Mouse (Mus musculus): ENCODE data around the gene Dkc1. TPM values are rescaled to one million over a fixed set of nuclear protein-coding genes. Genes with fewer than 3 reads are reported as not detected.
"Not testable (repeated sequence)": the region's sequence is repeated elsewhere in the genome, so short reads cannot be mapped to it uniquely, and the experiment has no call there.

The Dkc1 gene
- polyA plus RNA-seq, 1 experiment, result 22.0 TPM

DNA sequence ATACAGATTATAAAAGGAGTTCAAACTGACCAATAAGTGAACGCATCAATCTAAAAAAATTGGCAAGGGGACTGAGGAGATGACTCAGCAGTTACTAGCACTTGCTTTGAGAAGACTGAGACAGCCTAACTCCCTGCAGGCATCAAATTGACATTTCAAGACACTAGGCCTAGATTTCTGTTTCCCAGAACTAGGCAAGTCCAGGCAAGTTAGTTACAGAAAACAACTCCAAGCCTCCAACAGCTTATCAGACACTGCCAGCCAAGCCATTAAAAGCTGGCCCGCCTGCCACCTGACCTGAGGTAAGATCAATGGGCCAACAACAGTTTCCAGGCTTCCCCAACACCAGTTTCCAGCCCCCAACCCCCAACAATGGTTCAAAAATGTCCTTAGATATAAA is 42.1 kb downstream of the Dkc1 start:
- Histone ChIP-seq H3K36me3 (ENCODE audit: control insufficient read depth, insufficient read depth, low read length) (no peaks in the 10 kb centered on the region), H3K27ac (ENCODE audit: control insufficient read depth, insufficient read depth, low read length) (no peak overlapping the region), H3K27me3 (ENCODE audit: control insufficient read depth, insufficient read depth, low read length) (no peaks in the 10 kb centered on the region), H3K4me3 (ENCODE audit: control insufficient read depth, insufficient read depth, low read length) (no peak overlapping the region), H3K4me1 (replicated peaks; ENCODE audit: control insufficient read depth, insufficient read depth, low read length) (no peaks in the 10 kb centered on the region)
- TF ChIP-seq POLR2A (IDR thresholded peaks at IDR 0.05; ENCODE audit: control insufficient read depth, extremely low read depth, insufficient read depth, low read length, poor library complexity), result no peak
- TF ChIP-seq CTCF (IDR thresholded peaks at IDR 0.05; ENCODE audit: borderline replicate concordance, control insufficient read depth, extremely low read depth, insufficient read depth, low read length, poor library complexity), result no peak
- whole genome bisulfite sequencing, result 89% methylated on average over 2 of the region's 2 CpGs
- DNase-seq, result no peak

DNA sequence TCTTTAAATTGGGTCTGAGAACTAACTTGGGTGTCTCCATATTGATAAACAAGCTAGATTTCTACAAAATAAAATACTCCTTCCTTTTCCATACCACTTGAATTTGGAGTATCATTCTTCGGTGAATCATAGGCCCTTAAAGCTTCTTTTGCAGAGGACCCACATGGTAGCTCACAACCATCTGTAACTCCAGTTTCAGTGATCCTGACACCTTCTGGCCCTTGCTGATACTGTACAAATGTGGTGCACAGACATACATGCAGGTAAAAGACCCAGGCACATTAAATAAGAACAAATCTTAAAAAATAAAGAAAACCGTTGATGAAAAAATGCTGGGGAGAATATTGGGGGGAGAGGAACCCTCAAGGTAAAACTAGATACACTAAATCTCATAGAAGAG is 42.5 kb downstream of the Dkc1 start:
- WGBS, result 98% methylated on average over 2 of the region's 2 CpGs
- Histone ChIP-seq H3K27me3 (ENCODE audit: control insufficient read depth, insufficient read depth, low read length) (no peaks in the 10 kb centered on the region), H3K4me3 (ENCODE audit: control insufficient read depth, insufficient read depth, low read length) (no peak overlapping the region), H3K4me1 (replicated peaks; ENCODE audit: control insufficient read depth, insufficient read depth, low read length) (no peaks in the 10 kb centered on the region), H3K36me3 (ENCODE audit: control insufficient read depth, insufficient read depth, low read length) (no peaks in the 10 kb centered on the region), H3K27ac (ENCODE audit: control insufficient read depth, insufficient read depth, low read length) (no peak overlapping the region)
- TF ChIP-seq CTCF (IDR thresholded peaks at IDR 0.05; ENCODE audit: borderline replicate concordance, control insufficient read depth, extremely low read depth, insufficient read depth, low read length, poor library complexity) (no peak), POLR2A (IDR thresholded peaks at IDR 0.05; ENCODE audit: control insufficient read depth, extremely low read depth, insufficient read depth, low read length, poor library complexity) (no peak)
- no peak for DNase-seq

DNA sequence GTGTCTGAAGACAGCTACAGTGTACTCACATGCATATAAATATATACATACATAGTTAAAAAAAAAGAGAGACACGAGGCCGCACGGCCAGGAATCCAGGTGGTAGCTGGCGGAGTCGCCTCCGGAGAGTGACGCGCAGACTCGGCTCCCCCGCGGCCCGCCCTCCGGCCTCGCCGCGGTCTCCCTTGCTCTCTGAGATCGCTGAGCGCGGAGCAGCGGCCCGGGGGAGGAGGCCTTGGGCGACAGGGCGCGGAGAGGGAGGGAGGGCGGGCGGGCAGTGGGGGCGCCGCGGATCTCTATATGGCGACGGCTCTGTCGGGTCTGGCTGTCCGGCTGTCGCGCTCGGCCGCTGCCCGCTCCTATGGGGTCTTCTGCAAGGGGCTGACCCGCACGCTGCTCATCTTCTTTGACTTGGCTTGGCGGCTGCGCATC is 47.5 kb downstream of the Dkc1 start:
- H3K4me3 ChIP-seq (ENCODE audit: control insufficient read depth, insufficient read depth, low read length); H3K36me3 ChIP-seq (ENCODE audit: control insufficient read depth, insufficient read depth, low read length); H3K27me3 ChIP-seq (ENCODE audit: control insufficient read depth, insufficient read depth, low read length); H3K4me1 ChIP-seq (replicated peaks; ENCODE audit: control insufficient read depth, insufficient read depth, low read length); DNase-seq; H3K27ac ChIP-seq (ENCODE audit: control insufficient read depth, insufficient read depth, low read length): not testable (repeated sequence)
- WGBS, result 18% methylated on average over 10 of the region's 42 CpGs

DNA sequence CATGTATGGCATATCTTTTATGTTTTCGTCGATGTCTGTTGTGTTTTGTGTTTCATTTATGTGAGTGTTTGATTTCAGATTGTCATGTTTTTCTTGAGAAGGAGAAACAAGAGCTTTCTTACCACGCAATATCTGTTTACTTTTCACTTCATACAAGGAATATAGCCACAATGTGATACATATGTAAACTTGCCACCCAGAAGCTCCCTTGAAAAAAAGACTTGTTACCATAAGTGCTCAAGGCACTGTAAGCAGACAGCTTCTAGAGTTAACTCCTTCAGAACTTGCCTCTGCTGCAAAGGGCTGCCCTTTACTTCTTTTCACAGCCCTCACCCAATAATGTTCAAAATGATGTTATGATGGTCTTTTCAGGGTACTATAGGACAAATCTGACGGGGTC is 52.8 kb downstream of the Dkc1 start:
- no peak for DNase-seq
- H3K4me1 ChIP-seq (replicated peaks; ENCODE audit: control insufficient read depth, insufficient read depth, low read length), result no peaks in the 10 kb centered on the region
- no peak for TF ChIP-seq POLR2A (IDR thresholded peaks at IDR 0.05; ENCODE audit: control insufficient read depth, extremely low read depth, insufficient read depth, low read length, poor library complexity)
- no peak for TF ChIP-seq CTCF (IDR thresholded peaks at IDR 0.05; ENCODE audit: borderline replicate concordance, control insufficient read depth, extremely low read depth, insufficient read depth, low read length, poor library complexity)
- no peak overlapping the region for H3K4me3 ChIP-seq (ENCODE audit: control insufficient read depth, insufficient read depth, low read length)
- H3K27me3 ChIP-seq (ENCODE audit: control insufficient read depth, insufficient read depth, low read length), result no peaks in the 10 kb centered on the region
- no peak overlapping the region for H3K27ac ChIP-seq (ENCODE audit: control insufficient read depth, insufficient read depth, low read length)
- 97% methylated on average over 4 of the region's 4 CpGs for WGBS
- no peaks in the 10 kb centered on the region for H3K36me3 ChIP-seq (ENCODE audit: control insufficient read depth, insufficient read depth, low read length)

DNA sequence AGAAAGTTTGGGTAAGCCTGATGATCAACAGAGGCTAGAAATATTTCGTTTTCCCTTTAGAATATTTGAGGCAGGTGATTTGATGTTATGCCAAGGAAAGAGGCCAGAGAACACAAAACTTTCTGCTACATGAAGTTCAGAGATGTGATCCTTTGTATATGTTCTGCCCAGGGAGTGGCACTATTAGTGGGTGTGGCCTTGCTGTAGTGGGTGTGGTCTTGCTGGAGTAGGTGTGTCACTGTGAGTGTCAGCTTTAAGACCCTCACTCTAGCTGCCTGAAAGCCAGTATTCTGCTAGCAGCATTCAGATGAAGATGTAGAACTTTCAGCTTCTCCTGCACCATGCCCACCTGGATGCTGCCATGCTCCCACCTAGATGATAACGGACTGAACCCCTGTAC is 54.6 kb downstream of the Dkc1 start:
- WGBS, result 88% methylated on average over 2 of the region's 2 CpGs
- no peak for TF ChIP-seq POLR2A (IDR thresholded peaks at IDR 0.05; ENCODE audit: control insufficient read depth, extremely low read depth, insufficient read depth, low read length, poor library complexity)
- TF ChIP-seq CTCF (IDR thresholded peaks at IDR 0.05; ENCODE audit: borderline replicate concordance, control insufficient read depth, extremely low read depth, insufficient read depth, low read length, poor library complexity), result no peak
- no peaks in the 10 kb centered on the region for H3K36me3 ChIP-seq (ENCODE audit: control insufficient read depth, insufficient read depth, low read length)
- no peak overlapping the region for H3K4me3 ChIP-seq (ENCODE audit: control insufficient read depth, insufficient read depth, low read length)
- H3K27me3 ChIP-seq (ENCODE audit: control insufficient read depth, insufficient read depth, low read length), result no peaks in the 10 kb centered on the region
- no peak overlapping the region for H3K27ac ChIP-seq (ENCODE audit: control insufficient read depth, insufficient read depth, low read length)
- H3K4me1 ChIP-seq (replicated peaks; ENCODE audit: control insufficient read depth, insufficient read depth, low read length), result no peaks in the 10 kb centered on the region
- no peak for DNase-seq

DNA sequence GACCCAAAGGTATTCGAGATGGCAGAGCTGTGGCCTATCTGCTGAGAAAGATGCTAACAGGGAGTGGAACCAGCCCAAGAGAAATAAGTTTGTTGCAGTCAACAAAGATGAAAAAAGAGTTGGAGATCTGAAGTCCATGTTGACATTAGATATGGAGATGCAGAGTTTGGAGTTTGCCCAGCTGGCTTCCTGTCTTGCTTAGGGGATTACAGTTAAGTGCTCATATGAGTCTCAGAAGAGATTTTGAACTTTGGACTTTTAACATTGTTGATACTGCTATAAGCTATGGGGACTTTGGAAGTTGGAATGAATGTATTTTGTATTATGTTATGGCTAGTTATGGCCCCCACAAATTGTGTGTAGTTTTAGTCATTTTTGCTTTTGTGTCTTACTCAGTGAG is 56.6 kb downstream of the Dkc1 start:
- H3K27me3 ChIP-seq (ENCODE audit: control insufficient read depth, insufficient read depth, low read length), result no peaks in the 10 kb centered on the region
- no peak for TF ChIP-seq CTCF (IDR thresholded peaks at IDR 0.05; ENCODE audit: borderline replicate concordance, control insufficient read depth, extremely low read depth, insufficient read depth, low read length, poor library complexity)
- TF ChIP-seq POLR2A (IDR thresholded peaks at IDR 0.05; ENCODE audit: control insufficient read depth, extremely low read depth, insufficient read depth, low read length, poor library complexity), result no peak
- 88% methylated on average over 1 of the region's 1 CpGs for WGBS
- no peak overlapping the region for H3K27ac ChIP-seq (ENCODE audit: control insufficient read depth, insufficient read depth, low read length)
- H3K4me3 ChIP-seq (ENCODE audit: control insufficient read depth, insufficient read depth, low read length), result no peak overlapping the region
- H3K4me1 ChIP-seq (replicated peaks; ENCODE audit: control insufficient read depth, insufficient read depth, low read length), result no peaks in the 10 kb centered on the region
- no peak for DNase-seq
- H3K36me3 ChIP-seq (ENCODE audit: control insufficient read depth, insufficient read depth, low read length), result no peaks in the 10 kb centered on the region

DNA sequence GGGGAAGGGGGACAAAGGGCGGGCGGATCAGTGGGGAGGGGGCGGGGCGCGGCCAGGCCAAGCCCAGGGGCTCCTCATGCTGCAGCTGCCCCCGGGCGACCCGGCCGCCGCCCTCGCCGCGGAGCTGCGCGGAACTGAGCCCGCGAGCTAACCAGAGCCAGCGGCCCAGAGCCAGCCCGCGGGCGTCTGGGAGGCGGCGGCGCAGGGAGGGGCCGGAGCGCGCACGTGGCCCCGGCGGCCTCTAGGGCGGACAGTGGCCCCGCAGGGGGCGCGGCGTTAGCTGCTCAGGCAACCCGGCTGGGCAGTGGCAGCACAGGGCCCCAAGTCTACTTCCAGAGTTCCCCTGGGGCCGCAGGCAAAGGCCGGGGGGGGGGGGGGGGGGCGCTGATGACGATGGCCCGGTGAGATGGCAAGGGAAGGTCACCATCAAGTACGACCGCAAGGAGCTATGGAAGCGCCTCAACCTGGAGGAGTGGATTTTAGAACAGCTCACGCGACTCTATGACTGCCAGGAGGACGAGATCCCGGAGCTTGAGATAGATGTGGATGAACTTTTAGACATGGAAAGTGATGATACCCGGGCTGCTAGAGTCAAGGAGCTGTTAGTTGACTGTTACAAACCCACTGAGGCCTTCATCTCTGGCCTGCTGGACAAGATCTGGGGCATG is 60.1 kb downstream of the Dkc1 start:
- 12% methylated on average over 28 of the region's 49 CpGs for WGBS
- H3K4me3 ChIP-seq (ENCODE audit: control insufficient read depth, insufficient read depth, low read length), result peak overlapping the region; percentile 39

More for the DNA sequence above, 60.1 kb downstream of the Dkc1 start:
- Histone ChIP-seq H3K27ac (ENCODE audit: control insufficient read depth, insufficient read depth, low read length) (no peak overlapping the region), H3K27me3 (ENCODE audit: control insufficient read depth, insufficient read depth, low read length) (no peaks in the 10 kb centered on the region), H3K4me1 (replicated peaks; ENCODE audit: control insufficient read depth, insufficient read depth, low read length) (no peaks in the 10 kb centered on the region), H3K36me3 (ENCODE audit: control insufficient read depth, insufficient read depth, low read length) (no peaks in the 10 kb centered on the region)
- TF ChIP-seq CTCF (IDR thresholded peaks at IDR 0.05; ENCODE audit: borderline replicate concordance, control insufficient read depth, extremely low read depth, insufficient read depth, low read length, poor library complexity), result no peak
- no peak for TF ChIP-seq POLR2A (IDR thresholded peaks at IDR 0.05; ENCODE audit: control insufficient read depth, extremely low read depth, insufficient read depth, low read length, poor library complexity)
- DNase-seq, result peak; percentile 16

Other genes starting within 250 kb of the Dkc1 start
- 2.6 and 3.0 TPM in 2 replicates for gene Gab3, start 10.4 kb upstream of the Dkc1 start, polyA plus RNA-seq (2012; rRNA removed)
- 126 and 131 TPM in 2 replicates for gene Mpp1, start 35.2 kb downstream of the Dkc1 start, polyA plus RNA-seq (2012; rRNA removed)
- not detected in 2 replicates for gene Smim9, start 67.9 kb downstream of the Dkc1 start, polyA plus RNA-seq (2012; rRNA removed)

Measured in thymus, adult 2 months (tissue).